Mouse (Mus musculus) cortical plate, adult 2 months (tissue): Measurements from ENCODE around the gene 1700029I15Rik. TPM values are rescaled to one million over a fixed set of nuclear protein-coding genes. Genes with fewer than 3 reads are reported as not detected.

Experiments used
- H3K27ac ChIP-seq: fragments of 200-500 bp; 2 replicates; pipeline ENCODE4 v1.5.1; 2012; ENCODE audit warnings: low read length, control low read depth, inconsistent platforms; ENCODE audit not compliant: insufficient read depth
- H3K4me1 ChIP-seq: fragments of 200-500 bp; 2 replicates; pipeline ENCODE4 v1.6.1; 2011; ENCODE audit warnings: low read length; ENCODE audit not compliant: control insufficient read depth, insufficient read depth
- H3K4me3 ChIP-seq: fragments of 200-500 bp; 2 replicates; pipeline ENCODE4 v1.5.1; 2011; ENCODE audit warnings: mild to moderate bottlenecking, low read length, control low read depth; ENCODE audit not compliant: insufficient read depth
- CTCF ChIP-seq: fragments of 200-500 bp; IDR thresholded peaks from 2 replicates; pipeline ENCODE4 v1.5.1; 2011; ENCODE audit warnings: mild to moderate bottlenecking, control low read depth, low read length; ENCODE audit not compliant: insufficient read depth; ENCODE audit errors: extremely low read depth
- POLR2A ChIP-seq: fragments of 200-500 bp; IDR thresholded peaks from 2 replicates; pipeline ENCODE4 v1.6.1; 2011; ENCODE audit warnings: mild to moderate bottlenecking, low read length, control low read depth; ENCODE audit not compliant: insufficient read depth; ENCODE audit errors: extremely low read depth
- polyA plus RNA-seq: library from polyadenylated mRNA; depleted of rRNA; stranded (reverse); fragments of >200 nt; gene quantifications from 2 replicates; pipeline ENCODE4 v1.2.3, GENCODE M21; 2012

1700029I15Rik gene
- polyA plus RNA-seq, 1 experiment: 4.4 TPM

DNA sequence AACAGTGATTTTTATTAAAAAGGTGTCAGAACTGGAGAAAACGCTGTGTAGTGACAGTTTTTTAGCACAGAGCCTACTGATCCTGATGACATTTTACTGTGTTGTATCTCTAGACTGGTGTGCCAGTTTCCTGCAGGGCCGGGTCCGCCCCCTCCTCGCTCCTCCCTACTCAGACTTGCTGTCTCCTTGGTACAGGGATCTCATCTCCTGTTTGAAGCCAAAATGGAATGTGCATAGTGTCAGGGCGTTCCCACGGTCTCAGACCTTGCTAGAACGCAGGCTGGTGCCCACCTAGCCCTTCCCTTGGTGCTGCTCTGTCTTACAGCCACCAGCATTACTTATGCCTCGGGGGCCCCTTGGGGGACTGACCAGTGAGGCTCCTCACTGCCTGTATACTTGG lies 20.5 kb upstream of the 1700029I15Rik start:
- Histone ChIP-seq H3K4me1 (no peaks in the 10 kb centered on the region), H3K27ac (no peak overlapping the region), H3K4me3 (no peak overlapping the region)
- no peak for TF ChIP-seq CTCF
- TF ChIP-seq POLR2A: no peak

DNA sequence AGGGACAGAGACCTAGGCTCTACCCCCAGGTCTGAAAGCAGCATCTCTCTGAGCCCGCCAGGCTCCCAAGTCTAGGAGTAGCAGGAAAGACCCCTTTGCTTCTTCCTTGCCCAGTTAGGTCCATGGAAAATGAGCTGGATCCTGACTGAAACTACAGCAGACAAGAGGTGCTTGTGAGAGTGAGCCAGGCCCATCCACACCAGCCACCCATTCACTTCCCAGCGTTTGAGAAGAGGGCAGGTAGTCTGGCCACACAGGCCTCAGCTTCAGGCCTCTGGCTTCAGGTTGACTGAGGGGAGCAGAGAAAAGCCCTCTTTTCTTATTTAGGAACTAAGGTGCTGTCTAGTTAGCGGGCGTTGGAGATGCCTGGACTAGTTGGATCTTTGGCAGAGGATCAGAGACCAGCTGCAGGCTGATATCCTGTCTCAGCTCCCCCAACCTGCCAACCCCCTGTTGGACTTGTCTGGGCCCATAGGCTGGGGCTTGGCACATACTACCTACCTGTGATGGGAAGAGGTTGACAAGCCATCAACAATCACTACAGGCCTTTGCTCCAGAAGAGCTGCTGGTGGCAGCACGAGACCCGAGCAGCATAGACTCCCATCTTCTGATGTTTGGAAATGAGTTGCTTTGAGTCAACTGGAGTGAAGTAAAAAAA lies 19.6 kb upstream of the 1700029I15Rik start:
- no peaks in the 10 kb centered on the region for H3K4me1 ChIP-seq
- H3K27ac ChIP-seq: no peak overlapping the region
- TF ChIP-seq CTCF: no peak
- no peak for TF ChIP-seq POLR2A
- H3K4me3 ChIP-seq: no peak overlapping the region

DNA sequence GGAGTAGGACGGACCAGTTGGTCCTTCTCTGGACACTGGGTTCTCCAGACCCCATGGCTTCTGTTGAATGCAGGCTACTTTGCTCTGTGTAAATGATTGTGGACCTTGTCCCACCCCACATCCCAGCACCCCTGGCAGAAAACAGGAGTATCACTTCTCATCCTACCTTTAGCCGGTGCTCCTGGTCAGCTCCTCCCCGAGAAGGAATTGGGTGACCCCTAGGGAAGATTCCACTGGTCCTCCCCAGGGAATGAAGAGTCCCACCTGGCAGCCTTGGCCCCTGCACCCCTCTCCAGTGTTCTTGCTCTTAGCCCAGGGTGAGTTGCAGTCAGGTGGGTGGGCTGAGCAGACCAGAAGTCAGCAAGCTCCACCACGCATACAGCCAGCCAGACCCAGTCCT lies 18.3 kb upstream of the 1700029I15Rik start:
- H3K27ac ChIP-seq: no peak overlapping the region
- H3K4me1 ChIP-seq: no peaks in the 10 kb centered on the region
- H3K4me3 ChIP-seq: no peak overlapping the region
- TF ChIP-seq POLR2A: no peak
- no peak for TF ChIP-seq CTCF

DNA sequence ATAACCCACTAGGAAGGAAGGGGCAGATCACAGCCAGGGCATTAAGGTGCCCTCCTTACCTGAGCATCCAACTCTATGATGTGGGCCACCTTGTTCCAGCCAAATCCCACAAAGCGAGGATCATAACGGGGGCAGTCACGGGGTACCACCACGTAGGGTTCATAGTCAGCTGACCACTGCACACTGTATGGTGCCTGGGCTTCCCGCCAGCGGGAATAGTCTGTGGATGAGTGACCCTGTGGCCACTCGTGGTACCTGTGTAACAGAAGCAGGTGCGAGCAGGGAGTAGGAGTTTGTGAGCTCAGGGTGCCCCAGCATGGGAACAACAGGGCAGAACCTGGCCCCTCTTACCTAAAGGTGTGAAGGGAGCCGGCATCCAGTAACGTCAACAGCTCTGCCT lies 16.8 kb upstream of the 1700029I15Rik start:
- Histone ChIP-seq H3K4me3 (no peak overlapping the region), H3K4me1 (no peaks in the 10 kb centered on the region), H3K27ac (no peak overlapping the region)
- no peak for TF ChIP-seq POLR2A
- no peak for TF ChIP-seq CTCF

GRCm38 (mm10) chr2:92367383-92368029 lies 14.8 kb upstream of the 1700029I15Rik start:
- TF ChIP-seq POLR2A (no peak), CTCF (no peak)
- Histone ChIP-seq H3K4me1 (no peaks in the 10 kb centered on the region), H3K4me3 (no peak overlapping the region), H3K27ac (no peak overlapping the region)

DNA sequence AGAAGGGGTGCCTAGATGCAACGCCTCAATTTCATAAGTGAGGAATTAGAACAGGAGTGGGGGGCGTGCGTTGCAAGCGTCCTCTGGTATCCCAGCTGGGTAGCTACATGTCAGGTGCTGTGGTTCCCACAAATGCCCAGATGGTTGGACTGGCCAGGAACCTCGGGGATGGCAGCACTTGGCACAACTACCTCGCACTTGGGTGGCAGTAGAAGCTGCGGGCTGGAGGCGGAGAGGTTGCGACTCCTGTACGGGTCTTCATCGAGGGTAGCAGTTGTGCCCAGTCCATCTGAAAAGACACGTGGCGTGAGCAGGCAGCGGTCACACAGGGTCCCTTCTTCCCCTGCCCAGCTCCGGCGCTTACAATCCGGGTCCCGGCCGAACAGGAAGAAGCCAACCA lies 12.0 kb upstream of the 1700029I15Rik start:
- no peaks in the 10 kb centered on the region for H3K4me1 ChIP-seq
- no peak overlapping the region for H3K4me3 ChIP-seq
- no peak overlapping the region for H3K27ac ChIP-seq
- no peak for TF ChIP-seq CTCF
- no peak for TF ChIP-seq POLR2A

- H3K27ac ChIP-seq: no peak overlapping the region
- H3K4me1 ChIP-seq: peaks cover 3% of the 10 kb centered on the region
These were observed 11.2 kb upstream of the 1700029I15Rik start for GRCm38 (mm10) chr2:92370821-92371805.

DNA sequence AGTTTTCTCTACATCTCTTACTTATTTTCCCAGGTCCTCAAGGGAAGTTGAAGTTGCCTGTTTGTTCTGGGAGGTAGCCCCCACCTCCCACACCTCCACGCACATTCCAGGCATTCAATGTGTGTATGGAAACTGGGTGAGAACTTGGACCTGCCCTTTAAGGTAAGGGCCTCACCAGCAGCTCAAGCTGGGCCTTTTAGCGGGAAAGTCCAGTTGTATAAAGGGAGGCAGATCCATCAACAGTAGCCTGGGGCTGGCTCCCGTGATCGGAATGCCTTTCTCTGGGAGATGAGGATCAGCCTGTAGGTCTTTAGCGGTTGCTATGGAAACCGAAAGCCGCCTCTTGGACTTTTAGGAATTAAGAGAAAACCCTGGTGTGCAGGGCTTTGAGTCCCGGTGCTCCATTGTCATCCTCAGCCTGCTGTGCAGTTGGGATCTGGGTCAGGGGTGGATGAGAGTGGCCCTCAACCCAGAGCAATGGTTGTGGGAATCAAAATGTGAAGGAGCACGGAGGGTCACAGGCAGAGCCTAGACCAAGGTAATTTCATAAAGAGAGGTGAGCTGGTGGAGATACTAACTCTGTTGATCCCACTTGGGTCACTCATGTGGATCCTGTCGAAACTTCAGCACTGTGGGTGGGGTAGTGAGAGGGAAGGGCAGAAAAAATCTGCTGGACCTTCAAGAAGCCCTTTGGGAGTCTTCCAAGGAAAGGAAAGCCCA lies 10.2 kb upstream of the 1700029I15Rik start:
- H3K4me1 ChIP-seq: peaks cover 5% of the 10 kb centered on the region
- no peak overlapping the region for H3K27ac ChIP-seq

More at GRCm38 (mm10) chr2:92370821-92371805, 11.2 kb upstream of the 1700029I15Rik start:
- TF ChIP-seq CTCF (no peak), POLR2A (no peak)
- no peak overlapping the region for H3K4me3 ChIP-seq

More for the DNA sequence above, 10.2 kb upstream of the 1700029I15Rik start:
- TF ChIP-seq POLR2A (no peak), CTCF (no peak)
- H3K4me3 ChIP-seq: no peak overlapping the region
